Mouse (Mus musculus): ENCODE measurements around the gene Kncn. TPM values are rescaled to one million over a fixed set of nuclear protein-coding genes. Genes with fewer than 3 reads are reported as not detected.
A peak's percentile ranks its signal among the peaks of the same experiment; 100 is the strongest.

Gene Kncn
- polyA plus RNA-seq, 1 experiment from 2014 or later: not detected

DNA sequence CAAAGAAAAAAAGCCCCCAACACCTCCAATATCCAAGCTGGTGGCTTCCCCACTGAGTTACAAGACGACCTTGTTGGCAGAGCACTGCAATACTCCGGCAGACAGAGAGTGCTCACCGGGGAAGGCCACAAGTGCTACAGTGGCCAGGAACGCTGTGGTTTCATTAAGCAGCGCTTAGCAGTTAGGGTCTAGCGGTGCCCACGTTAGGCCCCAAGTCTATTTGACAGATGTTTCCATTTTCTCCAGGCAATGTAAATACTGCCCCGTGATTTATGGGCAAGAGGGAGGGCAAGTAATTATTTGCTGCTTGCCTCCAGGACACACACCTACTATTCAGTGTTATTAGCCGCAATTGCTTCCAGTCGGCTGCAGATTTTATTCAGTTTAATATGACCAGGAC, 20.3 kb upstream of the Kncn start:
- Histone ChIP-seq H3K4me1 (ENCODE audit: control insufficient read depth, insufficient read depth, low read length) (no peaks in the 10 kb centered on the region), H3K4me2 (ENCODE audit: low read depth, low read length) (no peak overlapping the region), H3K36me3 (ENCODE audit: control insufficient read depth, insufficient read depth, low read length) (peaks cover 3% of the 10 kb centered on the region; the same call in 1 of the 2 replicates), H3K27me3 (ENCODE audit: control insufficient read depth, insufficient read depth, low read length) (no peaks in the 10 kb centered on the region), H3K9me3 (replicated peaks; ENCODE audit: control insufficient read depth, low read length) (no peaks in the 10 kb centered on the region), H3K9ac (ENCODE audit: low read length) (no peak overlapping the region), H3K4me3 (replicated peaks; ENCODE audit: low read length) (no peak overlapping the region), H3K27ac (ENCODE audit: low read length) (no peak overlapping the region)
- WGBS: 26% methylated on average over 10 of the region's 10 CpGs
- ATAC-seq (ENCODE audit: insufficient read depth, low FRiP score): no peak

DNA sequence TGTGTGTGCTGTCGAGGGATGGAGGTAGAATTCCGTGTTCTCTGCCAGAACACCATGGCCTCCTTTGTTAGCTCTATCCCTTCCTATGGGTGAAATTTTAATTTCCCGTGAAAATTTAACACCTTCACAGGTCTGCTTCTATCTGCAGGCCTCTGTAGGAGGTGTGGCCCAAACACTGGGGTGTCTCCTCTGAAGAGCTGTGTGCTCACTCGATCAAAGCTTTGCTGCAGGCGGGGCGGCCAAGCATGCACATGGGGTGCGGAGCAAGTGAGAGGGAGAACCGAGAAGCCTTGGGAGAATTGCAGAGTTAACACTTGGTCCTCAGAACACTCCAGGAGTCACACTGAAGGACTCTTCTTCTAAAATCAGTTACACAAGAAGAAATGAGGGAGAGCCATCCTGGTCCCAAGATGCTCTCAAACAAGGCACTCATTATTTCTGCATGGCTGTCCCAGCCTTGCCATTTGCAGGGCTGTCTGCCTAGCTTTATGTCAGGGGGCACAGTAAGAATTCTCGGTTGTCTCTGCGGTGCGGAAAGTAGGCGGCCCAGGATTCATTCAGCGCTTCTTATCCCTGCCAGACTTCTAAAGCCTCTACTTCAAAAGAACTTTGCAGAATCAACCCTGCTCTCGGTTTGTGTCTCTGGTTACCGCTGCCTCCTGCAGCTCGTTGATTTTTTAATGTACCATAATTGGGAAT, 14.5 kb upstream of the Kncn start:
- H3K4me2 ChIP-seq (ENCODE audit: low read depth, low read length): no peak overlapping the region
- WGBS: 54% methylated on average over 16 of the region's 16 CpGs

DNA sequence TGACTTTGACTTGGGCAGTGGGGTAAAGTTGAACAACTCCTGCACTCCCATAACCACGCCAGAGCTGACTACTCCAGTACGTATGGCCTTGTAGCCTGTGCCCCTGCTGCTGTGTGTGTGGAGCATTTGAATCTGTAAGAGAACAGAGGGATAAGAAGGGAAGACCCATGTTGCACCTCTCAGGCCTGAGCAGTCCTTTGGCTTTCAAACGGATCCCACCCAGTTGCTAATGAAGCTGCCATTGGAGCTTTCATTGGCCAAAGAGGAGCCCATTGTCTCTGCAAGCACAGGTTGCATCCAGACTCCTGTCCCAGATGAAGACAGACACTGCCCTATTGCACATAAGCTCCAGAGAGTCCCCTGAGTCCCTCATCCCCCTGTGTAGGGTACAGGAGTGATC, 11.0 kb upstream of the Kncn start:
- no peak overlapping the region for H3K27ac ChIP-seq (ENCODE audit: low read length)
- 0 out of 2 replicates have a peak, but pooled peaks cover 3% of the 10 kb centered on the region for H3K4me1 ChIP-seq (ENCODE audit: control insufficient read depth, insufficient read depth, low read length)
- 87% methylated on average over 3 of the region's 3 CpGs for WGBS
- peaks cover 5% of the 10 kb centered on the region for H3K36me3 ChIP-seq (ENCODE audit: control insufficient read depth, insufficient read depth, low read length)
- H3K9me3 ChIP-seq (replicated peaks; ENCODE audit: control insufficient read depth, low read length): no peaks in the 10 kb centered on the region
- no peak overlapping the region for H3K4me3 ChIP-seq (replicated peaks; ENCODE audit: low read length)
- no peak for ATAC-seq (ENCODE audit: insufficient read depth, low FRiP score)
- no peak overlapping the region for H3K9ac ChIP-seq (ENCODE audit: low read length)
- no peaks in the 10 kb centered on the region for H3K27me3 ChIP-seq (ENCODE audit: control insufficient read depth, insufficient read depth, low read length)
- no peak overlapping the region for H3K4me2 ChIP-seq (ENCODE audit: low read depth, low read length)

More for the DNA sequence above, 14.5 kb upstream of the Kncn start:
- Histone ChIP-seq H3K9me3 (replicated peaks; ENCODE audit: control insufficient read depth, low read length) (no peaks in the 10 kb centered on the region), H3K4me1 (ENCODE audit: control insufficient read depth, insufficient read depth, low read length) (no peaks in the 10 kb centered on the region), H3K27ac (ENCODE audit: low read length) (no peak overlapping the region), H3K36me3 (ENCODE audit: control insufficient read depth, insufficient read depth, low read length) (peaks cover 5% of the 10 kb centered on the region), H3K4me3 (replicated peaks; ENCODE audit: low read length) (no peak overlapping the region), H3K27me3 (ENCODE audit: control insufficient read depth, insufficient read depth, low read length) (no peaks in the 10 kb centered on the region), H3K9ac (ENCODE audit: low read length) (no peak overlapping the region)
- no peak for ATAC-seq (ENCODE audit: insufficient read depth, low FRiP score)

DNA sequence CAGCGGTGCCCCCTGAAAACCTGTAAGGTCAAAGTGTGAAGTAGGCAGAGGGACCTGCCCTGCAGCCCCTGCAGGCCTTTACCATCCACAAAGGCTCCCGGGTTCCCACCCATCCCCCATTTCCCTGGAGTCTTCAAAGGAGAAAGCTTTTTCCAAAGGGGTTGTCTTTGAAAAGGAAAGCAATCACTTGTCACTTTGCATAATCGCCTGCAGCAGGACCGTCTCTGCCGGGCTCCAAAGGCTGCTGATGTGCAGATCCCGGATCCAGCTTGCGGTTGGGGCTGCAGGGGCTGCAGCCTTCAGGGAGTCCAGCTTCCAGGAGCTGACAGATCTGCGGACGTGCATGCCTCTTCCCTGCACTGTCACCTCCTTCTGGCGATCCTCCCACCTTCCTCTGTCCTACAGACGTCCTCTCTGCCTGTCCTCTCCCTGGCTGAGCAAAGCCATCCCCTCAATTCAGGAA, 6.0 kb upstream of the Kncn start:
- H3K27me3 ChIP-seq (ENCODE audit: control insufficient read depth, insufficient read depth, low read length): no peaks in the 10 kb centered on the region
- ATAC-seq (ENCODE audit: insufficient read depth, low FRiP score): no peak
- no peak overlapping the region for H3K4me2 ChIP-seq (ENCODE audit: low read depth, low read length)
- H3K27ac ChIP-seq (ENCODE audit: low read length): no peak overlapping the region
- no peak overlapping the region for H3K4me3 ChIP-seq (replicated peaks; ENCODE audit: low read length)
- H3K9me3 ChIP-seq (replicated peaks; ENCODE audit: control insufficient read depth, low read length): no peaks in the 10 kb centered on the region
- 0 out of 2 replicates have a peak, but pooled peaks cover 3% of the 10 kb centered on the region for H3K4me1 ChIP-seq (ENCODE audit: control insufficient read depth, insufficient read depth, low read length)
- no peaks in the 10 kb centered on the region; the same call in 1 of the 2 replicates for H3K36me3 ChIP-seq (ENCODE audit: control insufficient read depth, insufficient read depth, low read length)
- H3K9ac ChIP-seq (ENCODE audit: low read length): 0 out of 2 replicates have a peak overlapping the region, but pooled peaks have one; percentile 33
- WGBS: 20% methylated on average over 11 of the region's 11 CpGs

DNA sequence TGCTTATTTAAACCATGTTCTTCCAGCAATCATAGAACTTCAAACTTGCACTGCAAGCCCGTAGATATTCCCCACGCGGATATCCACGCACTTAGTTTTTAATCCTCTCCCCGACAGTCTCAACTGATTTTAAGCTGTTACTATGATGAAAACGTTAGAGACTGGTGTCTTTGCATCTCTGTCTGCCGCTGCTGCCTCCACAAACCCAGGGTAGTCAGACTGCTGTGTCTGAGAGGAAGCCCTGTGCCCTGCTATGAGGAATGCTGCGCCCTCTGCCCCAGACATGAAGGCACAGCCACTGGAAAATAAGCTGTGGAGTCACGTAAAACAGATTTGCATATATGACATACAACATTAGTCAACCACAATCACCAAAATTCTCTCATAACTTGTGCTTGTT, 5.4 kb upstream of the Kncn start:
- Histone ChIP-seq H3K9ac (ENCODE audit: low read length) (no peak overlapping the region), H3K27me3 (ENCODE audit: control insufficient read depth, insufficient read depth, low read length) (no peaks in the 10 kb centered on the region), H3K4me1 (ENCODE audit: control insufficient read depth, insufficient read depth, low read length) (0 out of 2 replicates have a peak, but pooled peaks cover 3% of the 10 kb centered on the region), H3K9me3 (replicated peaks; ENCODE audit: control insufficient read depth, low read length) (no peaks in the 10 kb centered on the region), H3K4me2 (ENCODE audit: low read depth, low read length) (no peak overlapping the region), H3K36me3 (ENCODE audit: control insufficient read depth, insufficient read depth, low read length) (no peaks in the 10 kb centered on the region; the same call in 1 of the 2 replicates), H3K27ac (ENCODE audit: low read length) (no peak overlapping the region), H3K4me3 (replicated peaks; ENCODE audit: low read length) (no peak overlapping the region)
- no peak for ATAC-seq (ENCODE audit: insufficient read depth, low FRiP score)
- WGBS: 47% methylated on average over 9 of the region's 9 CpGs

DNA sequence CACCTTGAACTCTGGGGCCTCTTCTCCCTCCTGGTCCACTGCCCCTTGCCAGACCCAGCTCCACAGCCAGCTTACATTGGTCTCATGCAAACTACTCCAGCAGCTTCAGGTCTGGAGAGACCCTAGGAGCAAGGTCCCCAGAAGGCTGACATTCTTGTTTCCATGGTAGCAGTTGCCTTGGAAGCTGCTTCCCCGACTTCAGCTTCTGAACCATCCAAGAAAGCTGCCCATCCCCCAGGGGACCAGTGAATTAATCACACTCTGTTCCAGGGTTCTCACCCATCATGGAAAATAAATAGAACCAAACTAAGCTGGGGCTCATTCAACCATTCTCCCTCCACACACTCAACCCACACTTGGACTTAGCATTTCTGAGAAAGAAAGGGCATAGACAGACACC, 3.0 kb upstream of the Kncn start:
- ATAC-seq (ENCODE audit: insufficient read depth, low FRiP score): no peak
- H3K9me3 ChIP-seq (replicated peaks; ENCODE audit: control insufficient read depth, low read length): no peaks in the 10 kb centered on the region
- no peaks in the 10 kb centered on the region for H3K27me3 ChIP-seq (ENCODE audit: control insufficient read depth, insufficient read depth, low read length)
- no peak overlapping the region for H3K4me2 ChIP-seq (ENCODE audit: low read depth, low read length)
- no peak overlapping the region for H3K9ac ChIP-seq (ENCODE audit: low read length)
- H3K4me3 ChIP-seq (replicated peaks; ENCODE audit: low read length): no peak overlapping the region
- WGBS: 15% methylated on average over 1 of the region's 1 CpGs
- no peak overlapping the region for H3K27ac ChIP-seq (ENCODE audit: low read length)
- H3K36me3 ChIP-seq (ENCODE audit: control insufficient read depth, insufficient read depth, low read length): no peaks in the 10 kb centered on the region
- H3K4me1 ChIP-seq (ENCODE audit: control insufficient read depth, insufficient read depth, low read length): 0 out of 2 replicates have a peak, but pooled peaks cover 3% of the 10 kb centered on the region

DNA sequence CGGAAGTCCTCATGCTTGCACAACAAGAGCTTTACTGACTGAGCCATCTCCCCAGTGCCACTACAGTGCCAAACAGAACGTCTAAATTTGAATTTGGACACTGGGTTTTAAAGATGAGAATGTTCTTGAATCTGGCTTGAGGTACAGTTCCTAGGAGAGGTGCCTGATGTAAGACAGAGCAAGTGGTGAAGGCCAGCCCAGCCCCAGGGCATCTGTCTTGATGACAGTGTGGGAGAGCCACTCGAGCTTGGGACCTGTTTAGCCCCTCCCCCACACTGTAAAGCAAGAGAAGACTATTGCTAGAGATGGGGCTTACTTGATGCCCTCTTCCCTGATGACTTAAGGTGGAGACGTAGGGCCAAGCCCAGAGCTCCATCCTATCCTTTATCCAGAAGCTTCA, 2.0 kb upstream of the Kncn start:
- Histone ChIP-seq H3K27ac (ENCODE audit: low read length) (no peak overlapping the region), H3K36me3 (ENCODE audit: control insufficient read depth, insufficient read depth, low read length) (no peaks in the 10 kb centered on the region), H3K4me1 (ENCODE audit: control insufficient read depth, insufficient read depth, low read length) (0 out of 2 replicates have a peak, but pooled peaks cover 3% of the 10 kb centered on the region), H3K4me3 (replicated peaks; ENCODE audit: low read length) (no peak overlapping the region), H3K9me3 (replicated peaks; ENCODE audit: control insufficient read depth, low read length) (no peaks in the 10 kb centered on the region), H3K9ac (ENCODE audit: low read length) (no peak overlapping the region), H3K4me2 (ENCODE audit: low read depth, low read length) (no peak overlapping the region), H3K27me3 (ENCODE audit: control insufficient read depth, insufficient read depth, low read length) (no peaks in the 10 kb centered on the region)
- ATAC-seq (ENCODE audit: insufficient read depth, low FRiP score): no peak
- 49% methylated on average over 4 of the region's 4 CpGs for WGBS

DNA sequence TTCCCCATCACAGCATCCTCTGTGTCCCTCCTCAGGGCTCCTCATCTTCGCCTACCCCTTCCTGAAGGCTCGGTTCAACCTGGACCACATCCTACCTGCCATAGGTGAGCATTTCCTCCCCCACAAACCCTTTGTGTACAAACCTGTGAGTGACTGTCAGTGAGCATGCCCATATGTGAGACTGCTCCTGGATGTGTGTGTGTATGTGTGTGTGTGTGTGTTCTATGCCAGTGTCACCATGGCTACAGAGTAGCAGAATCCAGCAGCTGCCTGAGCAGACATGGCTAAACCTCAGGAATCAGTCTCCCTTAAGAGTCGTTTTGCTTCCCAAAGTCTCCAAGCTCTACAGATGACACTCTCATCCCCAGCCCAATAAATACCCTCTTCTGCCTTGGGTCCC, 1.6 kb downstream of the Kncn start:
- no peaks in the 10 kb centered on the region for H3K9me3 ChIP-seq (replicated peaks; ENCODE audit: control insufficient read depth, low read length)
- H3K4me3 ChIP-seq (replicated peaks; ENCODE audit: low read length): no peak overlapping the region
- H3K4me1 ChIP-seq (ENCODE audit: control insufficient read depth, insufficient read depth, low read length): no peaks in the 10 kb centered on the region; the same call in 1 of the 2 replicates
- no peak for ATAC-seq (ENCODE audit: insufficient read depth, low FRiP score)
- 67% methylated on average over 3 of the region's 3 CpGs for WGBS
- no peak overlapping the region for H3K9ac ChIP-seq (ENCODE audit: low read length)
- H3K36me3 ChIP-seq (ENCODE audit: control insufficient read depth, insufficient read depth, low read length): no peaks in the 10 kb centered on the region
- peaks cover 3% of the 10 kb centered on the region; the same call in 1 of the 2 replicates for H3K27me3 ChIP-seq (ENCODE audit: control insufficient read depth, insufficient read depth, low read length)
- no peak overlapping the region for H3K27ac ChIP-seq (ENCODE audit: low read length)
- H3K4me2 ChIP-seq (ENCODE audit: low read depth, low read length): no peak overlapping the region

DNA sequence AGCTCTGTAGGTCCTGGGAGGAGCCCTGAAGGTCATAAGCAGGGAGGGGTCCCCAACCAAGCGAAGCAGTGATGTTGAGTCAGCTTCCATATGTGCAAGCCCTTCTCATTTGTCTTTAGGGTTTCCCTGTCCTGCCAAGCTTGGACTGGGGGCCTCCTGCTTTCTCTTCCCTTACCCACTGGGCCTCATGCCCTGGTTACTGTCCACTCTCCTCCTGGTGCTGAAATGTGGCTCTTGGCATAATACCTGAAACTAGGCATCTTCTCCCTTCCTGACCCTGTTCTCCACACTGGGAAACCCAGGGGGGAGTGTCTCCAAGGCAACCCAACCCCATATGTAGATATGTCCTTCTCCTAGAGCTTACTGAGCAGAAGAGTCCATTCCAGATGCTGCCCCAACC, 2.7 kb downstream of the Kncn start:
- peaks cover 11% of the 10 kb centered on the region for H3K27me3 ChIP-seq (ENCODE audit: control insufficient read depth, insufficient read depth, low read length)
- H3K36me3 ChIP-seq (ENCODE audit: control insufficient read depth, insufficient read depth, low read length): no peaks in the 10 kb centered on the region
- no peaks in the 10 kb centered on the region; the same call in 1 of the 2 replicates for H3K4me1 ChIP-seq (ENCODE audit: control insufficient read depth, insufficient read depth, low read length)
- ATAC-seq (ENCODE audit: insufficient read depth, low FRiP score): no peak
- WGBS: 45% methylated on average over 1 of the region's 1 CpGs
- no peak overlapping the region for H3K9ac ChIP-seq (ENCODE audit: low read length)
- no peak overlapping the region for H3K27ac ChIP-seq (ENCODE audit: low read length)
- no peak overlapping the region for H3K4me3 ChIP-seq (replicated peaks; ENCODE audit: low read length)
- H3K4me2 ChIP-seq (ENCODE audit: low read depth, low read length): no peak overlapping the region
- H3K9me3 ChIP-seq (replicated peaks; ENCODE audit: control insufficient read depth, low read length): no peaks in the 10 kb centered on the region

Data from stomach, embryonic 16.5 days (tissue).